Mouse (Mus musculus) limb, embryonic 14.5 days (tissue): ENCODE data around the gene Gm16223. TPM values are rescaled to one million over a fixed set of nuclear protein-coding genes. Genes with fewer than 3 reads are reported as not detected.

Experiments
- ATAC-seq: fragments of 200-750 bp; cut with Nextera tagmentation; 2 replicates; pipeline ENCODE4 v1.8.0; 2017; ENCODE audit warnings: low read depth, moderate number of reproducible peaks, moderate TSS enrichment; ENCODE audit not compliant: low FRiP score
- DNase-seq: peaks from one replicate; pipeline ENCODE4 v3.0.0-alpha.2; 2015; ENCODE audit warnings: low spot score
- H3K27ac ChIP-seq: fragments of 300-500 bp; sonication (generic); replicated peaks from 2 replicates; pipeline ENCODE4 v1.5.1; 2014; ENCODE audit warnings: low read depth, mild to moderate bottlenecking, low read length, moderate library complexity, mixed read lengths
- H3K27me3 ChIP-seq: fragments of 300-500 bp; sonication (generic); 2 replicates; pipeline ENCODE4 v1.6.1; 2014; ENCODE audit warnings: low read length, mixed read lengths; ENCODE audit not compliant: control insufficient read depth, insufficient read depth
- H3K36me3 ChIP-seq: fragments of 300-500 bp; sonication (generic); 2 replicates; pipeline ENCODE4 v1.6.1; 2014; ENCODE audit warnings: mild to moderate bottlenecking, low read length, moderate library complexity, mixed read lengths; ENCODE audit not compliant: control insufficient read depth, insufficient read depth
- H3K4me1 ChIP-seq: fragments of 300-500 bp; sonication (generic); 2 replicates; pipeline ENCODE4 v1.6.1; 2014; ENCODE audit warnings: antibody characterized with exemption, low read length, mixed read lengths; ENCODE audit not compliant: control insufficient read depth, insufficient read depth
- H3K4me2 ChIP-seq: fragments of 300-500 bp; sonication (generic); replicated peaks from 2 replicates; pipeline ENCODE4 v1.6.1; 2014; ENCODE audit warnings: low read depth, mild to moderate bottlenecking, low read length, moderate library complexity; ENCODE audit not compliant: severe bottlenecking
- H3K4me3 ChIP-seq: fragments of 300-500 bp; sonication (generic); replicated peaks from 2 replicates; pipeline ENCODE4 v1.5.1; 2014; ENCODE audit warnings: low read length
- H3K9ac ChIP-seq: fragments of 300-500 bp; sonication (generic); 2 replicates; pipeline ENCODE4 v1.6.1; 2014; ENCODE audit warnings: mild to moderate bottlenecking, low read depth, low read length, moderate library complexity; ENCODE audit not compliant: severe bottlenecking
- H3K9me3 ChIP-seq: fragments of 300-500 bp; sonication (generic); 2 replicates; pipeline ENCODE4 v1.6.1; 2016; ENCODE audit warnings: low read length; ENCODE audit not compliant: control insufficient read depth
- POLR2A ChIP-seq: fragments of 200-500 bp; IDR thresholded peaks from 2 replicates; pipeline ENCODE4 v1.8.0; 2012; ENCODE audit warnings: inconsistent platforms, mild to moderate bottlenecking, moderate library complexity, borderline replicate concordance; ENCODE audit not compliant: insufficient read depth, insufficient read length; ENCODE audit errors: extremely low read depth
- WGBS: fragments of 180-500 bp; shearing (Covaris S2); extraction: QIAGEN DNeasy Blood & Tissue Kit; methylation state at CpG from one replicate; pipeline ENCODE4 v1.1.7; 2014; 5-methylcytosine and 5-hydroxymethylcytosine counted together
- polyA plus RNA-seq, 2 experiments: library from polyadenylated mRNA; depleted of rRNA in 1 of 2; stranded (reverse) in 1 of 2; unstranded in 1 of 2; fragments of >200 nt; fragmentation: Nextera tagmentation in 1 of 2; extraction: Ambion mirVana in 1 of 2; gene quantifications; 2 replicates each; pipeline versions ENCODE4 v1.2.1 to v1.2.3; 2012 to 2014

The Gm16223 gene
- polyA plus RNA-seq, 2 experiments, result not detected

GRCm38 (mm10) chr5:42055151-42055550, 12.6 kb upstream of the Gm16223 start:
- Histone ChIP-seq H3K4me2 (no peak overlapping the region), H3K9ac (no peak overlapping the region), H3K36me3 (no peaks in the 10 kb centered on the region), H3K27me3 (no peaks in the 10 kb centered on the region), H3K27ac (no peak overlapping the region), H3K9me3 (no peaks in the 10 kb centered on the region), H3K4me1 (no peaks in the 10 kb centered on the region), H3K4me3 (no peak overlapping the region)
- WGBS, result 89% methylated on average over 5 of the region's 5 CpGs
- ATAC-seq (no peak), DNase-seq (no peak)
- TF ChIP-seq POLR2A, result no peak

- Histone ChIP-seq H3K27ac (no peak overlapping the region), H3K4me3 (no peak overlapping the region), H3K9ac (no peak overlapping the region), H3K4me1 (no peaks in the 10 kb centered on the region), H3K36me3 (no peaks in the 10 kb centered on the region), H3K4me2 (no peak overlapping the region), H3K27me3 (no peaks in the 10 kb centered on the region), H3K9me3 (no peaks in the 10 kb centered on the region)
- no peak for TF ChIP-seq POLR2A
- WGBS, result 46% methylated on average over 2 of the region's 2 CpGs
- ATAC-seq (no peak), DNase-seq (no peak)
Observed at GRCm38 (mm10) chr5:42065090-42065489, 2.7 kb upstream of the Gm16223 start.

- no peak for TF ChIP-seq POLR2A
- no peaks in the 10 kb centered on the region for H3K9me3 ChIP-seq
- no peak for ATAC-seq
- H3K4me3 ChIP-seq, result no peak overlapping the region
- WGBS, result 84% methylated on average over 3 of the region's 3 CpGs
- no peak overlapping the region for H3K27ac ChIP-seq
- H3K27me3 ChIP-seq, result no peaks in the 10 kb centered on the region
- no peaks in the 10 kb centered on the region for H3K4me1 ChIP-seq
- no peak overlapping the region for H3K4me2 ChIP-seq
- H3K9ac ChIP-seq, result no peak overlapping the region
- no peak for DNase-seq
- H3K36me3 ChIP-seq, result no peaks in the 10 kb centered on the region
Observed at GRCm38 (mm10) chr5:42067075-42067474, 685 bp upstream of the Gm16223 start.

- H3K27me3 ChIP-seq, result no peaks in the 10 kb centered on the region
- DNase-seq (no peak), ATAC-seq (no peak)
- H3K4me3 ChIP-seq, result no peak overlapping the region
- H3K9me3 ChIP-seq, result no peaks in the 10 kb centered on the region
- no peaks in the 10 kb centered on the region for H3K36me3 ChIP-seq
- TF ChIP-seq POLR2A, result no peak
- no peaks in the 10 kb centered on the region for H3K4me1 ChIP-seq
- WGBS, result 60% methylated on average over 1 of the region's 1 CpGs
- H3K27ac ChIP-seq, result no peak overlapping the region
- no peak overlapping the region for H3K9ac ChIP-seq
- no peak overlapping the region for H3K4me2 ChIP-seq
Observed at GRCm38 (mm10) chr5:42068188-42068579, 424 bp downstream of the Gm16223 start.

- Histone ChIP-seq H3K4me1 (peaks cover 10% of the 10 kb centered on the region; the same call in 1 of the 2 replicates), H3K27me3 (no peaks in the 10 kb centered on the region), H3K27ac (no peak overlapping the region), H3K4me2 (no peak overlapping the region), H3K4me3 (no peak overlapping the region), H3K36me3 (no peaks in the 10 kb centered on the region), H3K9ac (no peak overlapping the region), H3K9me3 (no peaks in the 10 kb centered on the region)
- ATAC-seq, result peak; percentile 65
- 32% methylated on average over 5 of the region's 5 CpGs for WGBS
- no peak for TF ChIP-seq POLR2A
- peak; percentile 47 for DNase-seq
Observed at GRCm38 (mm10) chr5:42116586-42117346, 49.0 kb downstream of the Gm16223 start.
